Mouse (Mus musculus) kidney, adult 18-20 months (tissue): ENCODE measurements around the gene Serpina5.

Source experiments
- DNase-seq: peaks from one replicate; pipeline ENCODE4 v3.0.0; 2021

Gene Serpina5

DNA sequence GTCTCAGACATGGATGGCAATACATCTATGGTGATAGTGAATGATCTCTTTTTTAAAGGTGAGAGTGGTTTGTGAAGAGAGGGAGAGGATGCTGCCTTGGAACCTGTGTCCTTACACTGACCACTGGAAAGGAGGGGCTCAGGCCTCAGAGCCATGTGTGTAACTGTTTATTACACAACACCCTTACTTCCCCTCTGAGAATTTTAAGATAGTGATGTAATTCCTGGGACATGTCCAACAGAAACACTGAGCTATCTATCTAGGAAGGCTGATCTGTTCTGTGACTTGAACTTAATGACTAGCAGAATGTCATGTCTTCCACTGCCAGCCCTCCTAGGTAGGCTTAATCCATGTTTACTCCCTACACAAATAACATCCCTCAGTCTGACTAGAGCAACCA lies 30.1 kb downstream of the Serpina5 start:
- DNase-seq: no peak

DNA sequence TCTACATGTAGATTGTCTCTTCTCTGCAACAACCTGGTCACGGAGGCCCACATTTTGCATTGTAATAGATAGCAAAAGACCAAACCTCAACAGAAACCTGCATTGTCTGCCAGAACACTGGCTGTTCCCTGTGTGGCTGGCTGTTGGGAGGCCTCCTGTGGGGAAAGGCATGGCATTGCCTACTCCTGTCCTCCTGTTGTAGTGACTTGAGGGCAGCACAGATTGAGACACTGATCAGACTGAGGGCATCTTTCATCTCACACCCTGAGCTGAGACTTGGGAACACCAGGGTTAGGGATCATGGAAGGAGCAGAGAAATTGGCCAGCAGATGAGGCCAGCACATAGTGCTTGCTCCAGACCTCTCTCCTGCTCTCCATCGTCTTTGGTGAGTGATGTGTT lies 37.3 kb downstream of the Serpina5 start:
- DNase-seq: no peak

DNA sequence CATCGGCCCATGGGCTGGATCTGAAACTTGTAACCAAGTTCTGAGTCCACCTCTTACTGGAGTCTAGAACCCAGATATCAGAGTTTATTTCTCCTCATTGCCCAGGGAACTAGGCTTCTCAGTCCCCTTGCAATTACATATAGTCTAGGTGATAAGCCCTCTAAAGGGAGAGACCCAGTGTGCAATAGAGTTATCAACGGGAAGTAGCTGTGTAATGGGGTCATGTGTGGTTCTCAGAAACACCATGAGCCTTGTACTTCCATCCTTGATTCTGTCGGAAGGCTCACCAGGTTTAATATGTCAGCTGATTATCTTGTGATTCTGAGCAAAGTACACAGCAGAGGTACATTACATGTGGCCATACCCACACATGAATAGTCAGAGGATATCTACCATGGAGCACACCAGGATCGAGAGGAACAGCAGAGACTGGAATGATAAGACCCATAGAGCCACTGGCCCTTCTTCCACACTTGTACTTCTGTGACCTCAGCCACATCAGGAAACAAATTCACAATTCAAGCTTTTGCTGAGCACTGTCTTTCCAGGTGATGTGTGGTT lies 39.7 kb downstream of the Serpina5 start:
- DNase-seq: no peak

DNA sequence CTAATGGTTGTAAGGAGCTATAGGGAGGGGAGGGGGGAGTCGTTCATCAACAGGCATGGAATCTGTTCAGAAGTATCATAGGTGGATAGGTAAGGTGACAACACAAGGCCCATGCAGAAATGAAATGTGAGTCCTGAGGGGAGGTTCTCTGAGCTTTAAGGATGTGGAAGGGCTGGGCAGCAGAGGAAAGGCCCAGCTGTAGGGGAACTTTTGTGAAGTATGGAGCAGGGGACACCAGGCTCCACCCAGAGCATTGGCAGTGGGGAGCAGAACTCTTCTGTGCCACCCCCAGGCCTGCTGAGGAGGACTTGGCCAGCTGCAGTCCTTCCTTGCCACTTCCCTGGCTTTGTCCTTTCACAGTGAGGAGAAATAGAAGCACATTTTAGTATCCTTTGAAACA lies 40.6 kb downstream of the Serpina5 start:
- DNase-seq: no peak

DNA sequence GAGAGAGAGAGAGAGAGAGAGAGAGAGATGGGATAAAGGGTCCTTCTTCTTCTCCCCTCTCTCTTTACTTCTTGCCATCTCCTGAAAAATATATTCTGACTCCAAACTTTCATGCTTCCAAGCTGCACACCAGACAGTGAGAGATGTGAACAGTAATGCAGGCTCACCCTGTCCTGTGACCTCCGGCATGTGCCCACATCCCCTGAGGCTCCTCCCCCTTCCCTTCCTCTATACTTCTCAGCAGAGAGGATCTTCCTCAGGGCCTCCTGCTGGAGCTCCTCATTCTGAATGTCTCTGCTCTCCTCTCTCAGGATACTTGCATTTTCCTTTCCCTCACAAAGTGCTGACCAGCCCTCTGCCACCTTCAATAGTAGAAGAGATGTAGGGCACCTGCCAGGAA lies 41.5 kb downstream of the Serpina5 start:
- no peak for DNase-seq

DNA sequence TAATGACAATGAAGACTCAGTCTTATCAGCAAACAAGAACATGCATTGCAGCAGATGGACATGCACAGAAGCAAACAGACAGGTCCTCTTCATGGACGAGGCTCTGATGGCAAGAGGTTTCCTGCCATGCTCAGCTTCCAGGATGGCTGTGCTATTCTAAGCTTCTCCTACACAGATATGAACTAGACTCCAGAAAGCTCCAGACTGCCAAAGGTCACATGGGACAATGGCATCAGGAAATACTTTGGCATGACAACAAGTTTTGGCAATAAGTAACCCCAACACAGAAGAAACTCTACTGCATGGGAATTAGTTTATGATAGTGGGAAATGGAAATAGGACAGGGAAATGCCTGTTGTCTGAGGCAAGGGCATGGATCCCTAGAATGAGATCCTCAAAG lies 42.4 kb downstream of the Serpina5 start:
- DNase-seq: no peak

DNA sequence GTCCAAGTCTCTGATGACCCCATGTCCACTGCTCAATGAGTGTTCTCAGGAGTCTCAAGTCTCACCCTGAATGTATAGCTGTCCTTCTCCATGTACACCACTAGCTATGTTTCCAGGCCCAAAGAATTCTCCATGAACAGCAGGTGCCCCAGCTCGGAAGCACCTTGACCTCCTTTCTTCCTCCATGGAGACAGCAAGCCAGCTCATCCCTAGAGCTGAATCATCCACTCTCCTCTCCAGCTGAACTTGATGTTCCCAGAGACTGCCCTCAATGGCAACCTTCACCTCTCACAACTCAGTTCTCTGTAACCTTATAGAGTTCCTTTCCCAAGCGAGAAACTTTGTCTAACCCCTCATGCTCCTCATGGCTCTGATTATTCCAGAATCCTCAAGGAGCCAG lies 44.7 kb downstream of the Serpina5 start:
- DNase-seq: no peak

DNA sequence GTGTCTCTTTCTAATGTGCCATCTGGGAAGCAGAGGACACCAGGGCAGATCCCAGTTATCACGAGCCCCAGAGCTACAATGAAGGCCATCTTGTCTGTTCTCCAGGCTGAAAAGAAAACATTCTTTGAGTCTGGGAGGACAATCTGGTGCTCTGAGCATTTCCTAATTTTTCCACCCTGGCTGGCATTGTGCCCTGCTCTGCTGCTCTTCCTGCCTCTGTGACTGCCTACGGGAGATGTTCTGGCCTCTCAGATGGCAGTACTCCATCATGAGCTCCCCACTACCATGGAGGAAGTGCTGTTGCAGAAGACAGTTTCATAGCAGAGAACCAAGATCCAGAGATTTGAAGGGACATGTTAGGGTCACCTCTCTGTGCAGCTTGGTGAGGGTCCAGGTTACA lies 51.1 kb downstream of the Serpina5 start:
- no peak for DNase-seq

DNA sequence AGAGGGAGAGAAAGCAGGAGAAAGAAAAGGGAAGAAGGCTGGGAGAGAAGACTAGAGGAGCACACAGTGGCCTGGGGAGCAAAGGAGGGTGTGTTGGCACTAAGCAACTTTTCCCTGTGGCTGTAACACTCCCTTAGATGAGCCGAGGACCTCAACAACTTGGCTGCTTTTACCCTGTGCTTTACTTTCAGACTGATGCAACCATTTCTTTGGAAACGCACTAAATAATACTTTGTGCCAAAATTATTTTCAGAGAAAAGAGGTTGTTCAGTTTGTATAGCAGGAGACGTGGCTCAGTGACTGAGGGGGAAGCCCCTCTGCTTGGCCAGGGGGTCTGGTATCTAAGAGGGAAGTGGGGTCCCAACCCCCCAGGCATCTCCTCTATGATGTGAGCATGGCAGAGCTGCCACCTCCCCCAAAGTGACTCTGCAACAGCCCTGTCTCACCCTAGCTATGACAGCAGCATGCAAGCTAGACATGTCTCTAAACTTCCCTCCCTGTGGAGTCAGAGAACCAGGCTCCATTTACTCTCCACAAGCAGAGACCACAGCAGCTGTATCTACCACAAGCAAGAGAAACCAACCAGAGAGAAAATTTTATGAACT lies 52.2 kb downstream of the Serpina5 start:
- no peak for DNase-seq

DNA sequence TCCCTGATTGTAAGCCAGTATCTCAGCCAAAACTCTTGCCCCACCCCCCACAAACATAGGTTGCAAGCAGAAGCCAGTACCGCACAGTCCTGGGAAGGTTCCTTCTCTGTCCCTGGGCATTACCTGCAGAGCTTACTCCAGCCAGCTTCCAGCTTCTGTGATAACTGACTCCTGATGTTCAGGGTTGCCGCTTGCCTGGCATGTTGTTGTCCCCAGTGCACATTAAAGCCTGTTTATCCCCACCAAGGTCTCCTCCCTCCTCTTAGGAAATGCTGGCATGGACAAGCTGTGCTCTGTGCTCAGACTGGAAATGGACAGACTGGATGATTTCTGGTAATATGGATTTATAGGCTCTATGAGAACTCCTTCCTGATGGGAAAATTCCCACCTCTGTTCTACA lies 52.7 kb downstream of the Serpina5 start, which contains the start of gene Serpina3c:
Gene Serpina3c, minus strand, starts transcription at position 215 of the 400 bp plus-strand sequence.
- no peak for DNase-seq
